Mouse (Mus musculus) layer of hippocampus, adult 11-12 months (tissue): ENCODE measurements around the gene Gm49333.

Experiments used
- DNase-seq: peaks from one replicate; pipeline ENCODE4 v3.0.0; 2022; ENCODE audit warnings: low spot score

Gene Gm49333

GRCm38 (mm10) chr16:20691617-20692016 is 80.2 kb downstream of the Gm49333 start:
- DNase-seq, result no peak

GRCm38 (mm10) chr16:20692241-20692965 is 81.0 kb downstream of the Gm49333 start:
- no peak for DNase-seq

- peak; percentile 94 for DNase-seq
Observed at GRCm38 (mm10) chr16:20693111-20693701, 81.8 kb downstream of the Gm49333 start, which contains the start of gene Fam131a. Gene Fam131a (plus strand): TSS chr16:20693241.

GRCm38 (mm10) chr16:20694781-20695180 is 83.4 kb downstream of the Gm49333 start:
- DNase-seq, result peak; percentile 80
